ENCODE assay signal across 6 mouse cellular contexts in genomic region chr12:76443488-76443887, GRCm38 (mm10). TPM values are rescaled to one million over a fixed set of nuclear protein-coding genes. Genes with fewer than 3 reads are reported as not detected.
"Had no signal": no experiment of that assay in that cellular context is flagged by ENCODE, and none has a peak within 500 bp of the region (broad histone marks: within the 10 kb centered on the region; RNA-seq: fewer than 3 reads in every experiment).

No protein-coding gene starts in this region.

RNA-seq across cellular contexts. Expression of gene Ppp1r36, which starts 26.1 kb away (rescaled TPM):
- total RNA-seq: gastrocnemius, adult 2 months; gastrocnemius, adult 8-10 months; gastrocnemius, postnatal 25 days; gastrocnemius, postnatal 36 days; granulocyte monocyte progenitor cell, adult 5-6 weeks had no signal
- polyA plus RNA-seq: erythroblast, embryonic 14.5 days had no signal
